In genomic region chr6:17657308-17657707, GRCm38 (mm10) we compare ENCODE assay signal across 18 mouse cellular contexts. TPM values are rescaled to one million over a fixed set of nuclear protein-coding genes. Genes with fewer than 3 reads are reported as not detected.
DNase-seq lines count a peak whose midpoint lies in the region; ATAC-seq and TF ChIP-seq lines count a peak whose summit lies in the region.
"Had no signal": no experiment of that assay in that cellular context is flagged by ENCODE, and none has a peak within 500 bp of the region (broad histone marks: within the 10 kb centered on the region; RNA-seq: fewer than 3 reads in every experiment).

No protein-coding gene starts in this region.

- no peak for TF ChIP-seq CTCF in forebrain, postnatal 0 days (IDR thresholded peaks at IDR 0.05; ENCODE audit: low read depth)

- no peaks in the 10 kb centered on the region for H3K4me1 ChIP-seq in forebrain, postnatal 0 days (ENCODE audit: insufficient read depth)
- H3K4me1 ChIP-seq in midbrain, embryonic 16.5 days (ENCODE audit: control insufficient read depth, insufficient read depth, low read length): no peaks in the 10 kb centered on the region
- H3K4me1 ChIP-seq: embryonic facial prominence, embryonic 12.5 days; heart, embryonic 15.5 days; hindbrain, embryonic 13.5 days; neural tube, embryonic 13.5 days had no signal

- DNase-seq in frontal cortex, postnatal 10 days (ENCODE audit: low spot score in 2 of 2): no peak
- DNase-seq in cerebellum, adult 18-20 months: peak; percentile 85 to 90
- peak; percentile 64 for DNase-seq in forebrain, postnatal 0 days
- peak; percentile 84 to 86 for DNase-seq in layer of hippocampus, postnatal 36 days
- DNase-seq in urinary bladder, postnatal 10 days (ENCODE audit: low spot score): no peak
- DNase-seq: adrenal gland, adult 8-10 months; B cell, adult 2 months; kidney, postnatal 14 days had no signal

- ATAC-seq in frontal cortex, adult (ENCODE audit: low TSS enrichment): peak; percentile 98
- ATAC-seq in forebrain, postnatal 0 days: peak; percentile 61; the same call in 1 of the 2 replicates
- ATAC-seq in megakaryocyte, adult 5-6 weeks (ENCODE audit: poor library complexity, severe bottlenecking): no peak
- ATAC-seq in midbrain, embryonic 16.5 days: no peak
- ATAC-seq: intestine, embryonic 16.5 days had no signal

- H3K4me3 ChIP-seq in forebrain, postnatal 0 days (ENCODE audit: low read depth, low read length): no peak overlapping the region
- H3K4me3 ChIP-seq in midbrain, embryonic 16.5 days (ENCODE audit: low read depth, low read length): no peak overlapping the region
- H3K4me3 ChIP-seq: embryonic facial prominence, embryonic 12.5 days; heart, embryonic 15.5 days; hindbrain, embryonic 13.5 days; liver, embryonic 15.5 days; neural tube, embryonic 13.5 days had no signal

- H3K9me3 ChIP-seq in forebrain, postnatal 0 days (ENCODE audit: low read length): no peaks in the 10 kb centered on the region
- no peaks in the 10 kb centered on the region for H3K9me3 ChIP-seq in midbrain, embryonic 16.5 days (replicated peaks; ENCODE audit: control insufficient read depth, low read length, poor library complexity, severe bottlenecking)
- H3K9me3 ChIP-seq: embryonic facial prominence, embryonic 12.5 days; heart, embryonic 15.5 days; hindbrain, embryonic 13.5 days; liver, embryonic 15.5 days; neural tube, embryonic 13.5 days had no signal

- no peak overlapping the region for H3K27ac ChIP-seq in forebrain, postnatal 0 days (ENCODE audit: low read depth, low read length)
- no peak overlapping the region for H3K27ac ChIP-seq in midbrain, embryonic 16.5 days (ENCODE audit: low read length)
- H3K27ac ChIP-seq: embryonic facial prominence, embryonic 12.5 days; heart, embryonic 15.5 days; hindbrain, embryonic 13.5 days; liver, embryonic 15.5 days; macrophage; neural tube, embryonic 13.5 days had no signal

- no peak overlapping the region for H3K4me2 ChIP-seq in forebrain, postnatal 0 days (ENCODE audit: low read depth)
- H3K4me2 ChIP-seq in midbrain, embryonic 16.5 days (ENCODE audit: low read length): no peak overlapping the region
- H3K4me2 ChIP-seq: embryonic facial prominence, embryonic 12.5 days; heart, embryonic 15.5 days; hindbrain, embryonic 13.5 days; liver, embryonic 15.5 days; neural tube, embryonic 13.5 days had no signal

- 63% methylated on average over 1 of the region's 1 CpGs for WGBS in forebrain, postnatal 0 days
- WGBS in midbrain, embryonic 16.5 days: 88% methylated on average over 1 of the region's 1 CpGs

- no peak overlapping the region for H3K9ac ChIP-seq in forebrain, postnatal 0 days
- H3K9ac ChIP-seq in midbrain, embryonic 16.5 days (ENCODE audit: low read depth, low read length): no peak overlapping the region
- H3K9ac ChIP-seq: embryonic facial prominence, embryonic 12.5 days; heart, embryonic 15.5 days; hindbrain, embryonic 13.5 days; liver, embryonic 15.5 days; neural tube, embryonic 13.5 days had no signal

- peaks cover 17% of the 10 kb centered on the region for H3K36me3 ChIP-seq in forebrain, postnatal 0 days (ENCODE audit: insufficient read depth)
- H3K36me3 ChIP-seq in midbrain, embryonic 16.5 days (ENCODE audit: control insufficient read depth, insufficient read depth, low read length): peaks cover 13% of the 10 kb centered on the region

- no peaks in the 10 kb centered on the region for H3K27me3 ChIP-seq in forebrain, postnatal 0 days (ENCODE audit: insufficient read depth, low read length)
- no peaks in the 10 kb centered on the region for H3K27me3 ChIP-seq in midbrain, embryonic 16.5 days (ENCODE audit: control insufficient read depth, insufficient read depth, low read depth, low read length)
- H3K27me3 ChIP-seq: embryonic facial prominence, embryonic 12.5 days; heart, embryonic 15.5 days; hindbrain, embryonic 13.5 days; liver, embryonic 15.5 days; neural tube, embryonic 13.5 days had no signal

RNA-seq across cellular contexts. Expression of gene Capza2, which starts 21.3 kb away (rescaled TPM):
- 204 and 233 TPM in 2 replicates for total RNA-seq in forebrain, postnatal 0 days (2014; rRNA removed)
- polyA plus RNA-seq in forebrain, postnatal 0 days (2015; fragmentation: Nextera tagmentation; extraction: Ambion mirVana): 268 and 280 TPM in 2 replicates
- 100 to 1,000 TPM; 299 to 316 TPM for total RNA-seq in layer of hippocampus, postnatal 36 days (2021)
- 490 and 593 TPM in 2 replicates for total RNA-seq in megakaryocyte, adult 5-6 weeks (2015)
- 665 and 673 TPM in 2 replicates for total RNA-seq in megakaryocyte, adult 5-6 weeks (2017)
- polyA plus RNA-seq in midbrain, embryonic 16.5 days (2015; fragmentation: Nextera tagmentation; extraction: Ambion mirVana): 246 and 251 TPM in 2 replicates

RNA-seq across cellular contexts. Expression of gene St7, which starts 35.4 kb away (rescaled TPM):
- total RNA-seq in forebrain, postnatal 0 days (2014; rRNA removed): 57.7 and 67.3 TPM in 2 replicates
- 40.0 and 41.9 TPM in 2 replicates for polyA plus RNA-seq in forebrain, postnatal 0 days (2015; fragmentation: Nextera tagmentation; extraction: Ambion mirVana)
- total RNA-seq in layer of hippocampus, postnatal 36 days (2021): 10 to 100 TPM; 48.0 to 52.5 TPM
- total RNA-seq in megakaryocyte, adult 5-6 weeks (2015): 6.9 and 8.5 TPM in 2 replicates
- total RNA-seq in megakaryocyte, adult 5-6 weeks (2017): 10.6 and 14.0 TPM in 2 replicates
- polyA plus RNA-seq in midbrain, embryonic 16.5 days (2015; fragmentation: Nextera tagmentation; extraction: Ambion mirVana): 51.5 and 69.7 TPM in 2 replicates

Comparison
In these comparisons a context has a peak if more than half of its experiments do, and no peak if none do; other contexts are left out.
1. ATAC-seq: peak in frontal cortex, adult (single experiment) and forebrain, postnatal 0 days (single experiment); none in megakaryocyte, adult 5-6 weeks (single experiment) and midbrain, embryonic 16.5 days (single experiment).
2. DNase-seq: peak in cerebellum, adult 18-20 months (2 of 2), forebrain, postnatal 0 days (single experiment) and layer of hippocampus, postnatal 36 days (2 of 2); none in frontal cortex, postnatal 10 days (0 of 2) and urinary bladder, postnatal 10 days (single experiment).